In genomic region chr17:28527184-28528042, GRCm38 (mm10) we compare ENCODE assay signal across 9 mouse cellular contexts. TPM values are rescaled to one million over a fixed set of nuclear protein-coding genes. Genes with fewer than 3 reads are reported as not detected.
DNase-seq lines count a peak whose midpoint lies in the region; ATAC-seq lines count a peak whose summit lies in the region.
"Had no signal": no experiment of that assay in that cellular context is flagged by ENCODE, and none has a peak within 500 bp of the region (broad histone marks: within the 10 kb centered on the region; RNA-seq: fewer than 3 reads in every experiment).

No protein-coding gene starts in this region.

- peaks cover 21% of the 10 kb centered on the region for H3K4me1 ChIP-seq in hindbrain, embryonic 13.5 days (replicated peaks)
- H3K4me1 ChIP-seq in hindbrain, embryonic 11.5 days (replicated peaks; ENCODE audit: control insufficient read depth, insufficient read depth, low read length), result 0 out of 2 replicates have a peak, but pooled peaks cover 3% of the 10 kb centered on the region
- H3K4me1 ChIP-seq in hindbrain, embryonic 16.5 days (ENCODE audit: control insufficient read depth, insufficient read depth, low read depth, low read length), result peaks cover 8% of the 10 kb centered on the region
- H3K4me1 ChIP-seq in midbrain, embryonic 14.5 days (ENCODE audit: control insufficient read depth, insufficient read depth, low read length), result peaks cover 4% of the 10 kb centered on the region; the same call in 1 of the 2 replicates

- H3K9me3 ChIP-seq in hindbrain, embryonic 13.5 days, result no peaks in the 10 kb centered on the region
- H3K9me3 ChIP-seq in hindbrain, embryonic 11.5 days (ENCODE audit: control insufficient read depth, low read length), result no peaks in the 10 kb centered on the region
- no peaks in the 10 kb centered on the region for H3K9me3 ChIP-seq in hindbrain, embryonic 16.5 days (ENCODE audit: control insufficient read depth, low read length)
- H3K9me3 ChIP-seq in midbrain, embryonic 14.5 days (ENCODE audit: control insufficient read depth, low read length), result no peaks in the 10 kb centered on the region

- 56% methylated on average over 12 of the region's 12 CpGs for WGBS in hindbrain, embryonic 13.5 days
- WGBS in hindbrain, embryonic 11.5 days, result 47% methylated on average over 12 of the region's 12 CpGs
- 48% methylated on average over 12 of the region's 12 CpGs for WGBS in hindbrain, embryonic 16.5 days
- WGBS in midbrain, embryonic 14.5 days, result 44% methylated on average over 12 of the region's 12 CpGs

- H3K27me3 ChIP-seq in hindbrain, embryonic 13.5 days, result peaks cover 44% of the 10 kb centered on the region
- H3K27me3 ChIP-seq in hindbrain, embryonic 11.5 days (ENCODE audit: control insufficient read depth, insufficient read depth, low read length), result peaks cover 10% of the 10 kb centered on the region; the same call in 1 of the 2 replicates
- no peaks in the 10 kb centered on the region for H3K27me3 ChIP-seq in hindbrain, embryonic 16.5 days (replicated peaks; ENCODE audit: control insufficient read depth, insufficient read depth, low read length)
- H3K27me3 ChIP-seq in midbrain, embryonic 14.5 days (ENCODE audit: control insufficient read depth, insufficient read depth, low read length), result no peaks in the 10 kb centered on the region; the same call in 1 of the 2 replicates

- no peak overlapping the region for H3K27ac ChIP-seq in hindbrain, embryonic 13.5 days
- no peak overlapping the region for H3K27ac ChIP-seq in hindbrain, embryonic 11.5 days (ENCODE audit: low read depth, low read length)
- H3K27ac ChIP-seq in hindbrain, embryonic 16.5 days (ENCODE audit: low read depth, low read length), result no peak overlapping the region
- H3K27ac ChIP-seq in midbrain, embryonic 14.5 days (replicated peaks; ENCODE audit: low read depth, low read length), result no peak overlapping the region; the same call in 1 of the 2 replicates

- H3K9ac ChIP-seq in hindbrain, embryonic 13.5 days, result peak overlapping the region; percentile 15; the same call in 1 of the 2 replicates
- H3K9ac ChIP-seq in hindbrain, embryonic 11.5 days (ENCODE audit: low read depth, low read length), result no peak overlapping the region
- H3K9ac ChIP-seq in hindbrain, embryonic 16.5 days (ENCODE audit: low read depth, low read length), result peak overlapping the region; percentile 25; the same call in 1 of the 2 replicates
- H3K9ac ChIP-seq in midbrain, embryonic 14.5 days (replicated peaks; ENCODE audit: low read length), result no peak overlapping the region; the same call in 1 of the 2 replicates

- H3K4me3 ChIP-seq in hindbrain, embryonic 13.5 days, result no peak overlapping the region
- no peak overlapping the region for H3K4me3 ChIP-seq in hindbrain, embryonic 11.5 days (ENCODE audit: low read depth, low read length)
- no peak overlapping the region for H3K4me3 ChIP-seq in hindbrain, embryonic 16.5 days (ENCODE audit: low read length)
- H3K4me3 ChIP-seq in midbrain, embryonic 14.5 days (replicated peaks; ENCODE audit: low read depth, low read length), result no peak overlapping the region

- DNase-seq in hindbrain, embryonic 11.5 days (ENCODE audit: low spot score), result no peak
- peak; percentile 86 for DNase-seq in adrenal gland, postnatal 14 days
- no peak for DNase-seq in midbrain, embryonic 14.5 days
- DNase-seq in retina, embryonic 14.5 days (ENCODE audit: low spot score), result no peak
- no peak for DNase-seq in thymus, postnatal 25 days
- no peak for DNase-seq in layer of hippocampus, adult 9-10 months (ENCODE audit: low spot score)

- H3K4me2 ChIP-seq in hindbrain, embryonic 13.5 days, result peak overlapping the region; percentile 26; the same call in 1 of the 2 replicates
- H3K4me2 ChIP-seq in hindbrain, embryonic 11.5 days (replicated peaks; ENCODE audit: low read depth, low read length), result no peak overlapping the region
- peak overlapping the region; percentile 27; the same call in 1 of the 2 replicates for H3K4me2 ChIP-seq in hindbrain, embryonic 16.5 days (ENCODE audit: low read length)
- H3K4me2 ChIP-seq in midbrain, embryonic 14.5 days (ENCODE audit: low read length), result peak overlapping the region; percentile 32

- no peak for ATAC-seq in hindbrain, embryonic 13.5 days (ENCODE audit: low FRiP score)
- ATAC-seq in hindbrain, embryonic 11.5 days (ENCODE audit: low FRiP score), result no peak
- no peak for ATAC-seq in hindbrain, embryonic 16.5 days
- no peak for ATAC-seq in midbrain, embryonic 14.5 days (ENCODE audit: low FRiP score, low TSS enrichment)

- H3K36me3 ChIP-seq in hindbrain, embryonic 13.5 days, result no peaks in the 10 kb centered on the region
- H3K36me3 ChIP-seq in hindbrain, embryonic 11.5 days (ENCODE audit: control insufficient read depth, insufficient read depth, low read length), result no peaks in the 10 kb centered on the region
- H3K36me3 ChIP-seq in hindbrain, embryonic 16.5 days (ENCODE audit: control insufficient read depth, insufficient read depth, low read length), result no peaks in the 10 kb centered on the region
- no peaks in the 10 kb centered on the region for H3K36me3 ChIP-seq in midbrain, embryonic 14.5 days (ENCODE audit: control insufficient read depth, insufficient read depth, low read length)

RNA-seq across cellular contexts. Expression of gene Armc12, which starts 3.2 kb away (rescaled TPM):
- not detected in 2 replicates for polyA plus RNA-seq in hindbrain, embryonic 13.5 days (2015; fragmentation: Nextera tagmentation; extraction: Ambion mirVana)
- not detected in 2 replicates for polyA plus RNA-seq in hindbrain, embryonic 11.5 days (2014; fragmentation: Nextera tagmentation; extraction: Ambion mirVana)
- not detected in 2 replicates for total RNA-seq in adrenal gland, postnatal 14 days (2021)
- not detected in 2 replicates for polyA plus RNA-seq in hindbrain, embryonic 16.5 days (2015; fragmentation: Nextera tagmentation; extraction: Ambion mirVana)
- polyA plus RNA-seq in midbrain, embryonic 14.5 days (2014; fragmentation: Nextera tagmentation; extraction: Ambion mirVana), result not detected in 2 replicates
- total RNA-seq: hematopoietic stem cell, adult 5-6 weeks had no signal

RNA-seq across cellular contexts. Expression of gene Fkbp5, which starts 10.1 kb away (rescaled TPM):
- 24.8 and 27.2 TPM in 2 replicates for polyA plus RNA-seq in hindbrain, embryonic 13.5 days (2015; fragmentation: Nextera tagmentation; extraction: Ambion mirVana)
- 11.9 and 12.1 TPM in 2 replicates for polyA plus RNA-seq in hindbrain, embryonic 11.5 days (2014; fragmentation: Nextera tagmentation; extraction: Ambion mirVana)
- 73.0 and 118 TPM in 2 replicates for total RNA-seq in adrenal gland, postnatal 14 days (2021)
- 26.7 and 30.8 TPM in 2 replicates for polyA plus RNA-seq in hindbrain, embryonic 16.5 days (2015; fragmentation: Nextera tagmentation; extraction: Ambion mirVana)
- 11.6 and 22.2 TPM in 2 replicates for polyA plus RNA-seq in midbrain, embryonic 14.5 days (2014; fragmentation: Nextera tagmentation; extraction: Ambion mirVana)

RNA-seq across cellular contexts. Expression of gene Clpsl2, which starts 21.8 kb away (rescaled TPM):
- polyA plus RNA-seq in hindbrain, embryonic 13.5 days (2015; fragmentation: Nextera tagmentation; extraction: Ambion mirVana), result not detected in 2 replicates
- polyA plus RNA-seq in hindbrain, embryonic 11.5 days (2014; fragmentation: Nextera tagmentation; extraction: Ambion mirVana), result not detected in 2 replicates
- total RNA-seq in adrenal gland, postnatal 14 days (2021), result not detected in 2 replicates
- not detected in 2 replicates for polyA plus RNA-seq in hindbrain, embryonic 16.5 days (2015; fragmentation: Nextera tagmentation; extraction: Ambion mirVana)
- polyA plus RNA-seq in midbrain, embryonic 14.5 days (2014; fragmentation: Nextera tagmentation; extraction: Ambion mirVana), result not detected in 2 replicates
- total RNA-seq: hematopoietic stem cell, adult 5-6 weeks had no signal

RNA-seq across cellular contexts. Expression of gene Clps, which starts 33.2 kb away (rescaled TPM):
- polyA plus RNA-seq in hindbrain, embryonic 13.5 days (2015; fragmentation: Nextera tagmentation; extraction: Ambion mirVana), result 0.58 TPM in 1 of 2 replicates, not detected in the other
- polyA plus RNA-seq in hindbrain, embryonic 11.5 days (2014; fragmentation: Nextera tagmentation; extraction: Ambion mirVana), result not detected in 2 replicates
- not detected in 2 replicates for total RNA-seq in adrenal gland, postnatal 14 days (2021)
- polyA plus RNA-seq in hindbrain, embryonic 16.5 days (2015; fragmentation: Nextera tagmentation; extraction: Ambion mirVana), result not detected in 2 replicates
- not detected in 2 replicates for polyA plus RNA-seq in midbrain, embryonic 14.5 days (2014; fragmentation: Nextera tagmentation; extraction: Ambion mirVana)
- total RNA-seq: hematopoietic stem cell, adult 5-6 weeks had no signal

RNA-seq across cellular contexts. Expression of gene Lhfpl5, which starts 48.0 kb away (rescaled TPM):
- 6.4 and 7.2 TPM in 2 replicates for polyA plus RNA-seq in hindbrain, embryonic 13.5 days (2015; fragmentation: Nextera tagmentation; extraction: Ambion mirVana)
- 2.0 and 2.2 TPM in 2 replicates for polyA plus RNA-seq in hindbrain, embryonic 11.5 days (2014; fragmentation: Nextera tagmentation; extraction: Ambion mirVana)
- total RNA-seq in adrenal gland, postnatal 14 days (2021), result 1.7 and 3.3 TPM in 2 replicates
- 20.1 and 26.9 TPM in 2 replicates for polyA plus RNA-seq in hindbrain, embryonic 16.5 days (2015; fragmentation: Nextera tagmentation; extraction: Ambion mirVana)
- 7.1 and 11.0 TPM in 2 replicates for polyA plus RNA-seq in midbrain, embryonic 14.5 days (2014; fragmentation: Nextera tagmentation; extraction: Ambion mirVana)
- total RNA-seq: hematopoietic stem cell, adult 5-6 weeks had no signal

Comparison
In these comparisons a context has a peak if more than half of its experiments do, and no peak if none do; other contexts are left out.
1. H3K9ac ChIP-seq: peak in hindbrain, embryonic 13.5 days (single experiment) and hindbrain, embryonic 16.5 days (single experiment); none in hindbrain, embryonic 11.5 days (single experiment) and midbrain, embryonic 14.5 days (single experiment).